Mouse (Mus musculus) MEL-GATA-1-ER (cell line): Measurements from ENCODE around the gene Olfr1388.
"Not testable (repeated sequence)": the region's sequence is repeated elsewhere in the genome, so short reads cannot be mapped to it uniquely, and the experiment has no call there.

ENCODE experiments used
- DNase-seq: peaks from one replicate; pipeline ENCODE4 v3.0.0-alpha.2; 2012; ENCODE audit warnings: low read depth; ENCODE audit errors: extremely low read depth

Olfr1388 gene

GRCm38 (mm10) chr11:49436411-49436810 is at the start of gene Olfr1388:
TSS of gene Olfr1388 (plus strand) at chr11:49436624.
- no peak for DNase-seq

DNA sequence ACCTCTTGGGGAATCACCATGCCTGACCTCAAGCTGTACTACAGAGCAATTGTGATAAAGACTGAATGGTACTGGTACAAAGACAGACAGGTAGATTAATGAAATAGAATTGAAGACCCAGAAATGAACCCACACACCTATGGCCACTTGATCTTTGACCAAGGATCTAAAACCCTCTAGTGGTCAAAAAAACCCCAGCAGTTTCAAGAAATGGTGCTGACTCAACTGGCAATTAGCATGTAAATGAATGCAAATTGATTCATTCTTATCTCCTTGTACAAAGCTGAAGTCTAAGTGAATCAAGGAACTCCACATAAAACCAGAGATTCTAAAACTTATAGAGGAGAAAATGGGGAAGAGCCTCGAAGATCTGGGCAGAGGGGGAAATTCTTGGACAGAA is 43.7 kb upstream of the Olfr1388 start:
- DNase-seq: not testable (repeated sequence)

- no peak for DNase-seq
Observed at GRCm38 (mm10) chr11:49406784-49407183, 29.6 kb upstream of the Olfr1388 start.

GRCm38 (mm10) chr11:49410540-49410939 is 25.9 kb upstream of the Olfr1388 start:
- peak; percentile 34 for DNase-seq

- no peak for DNase-seq
Observed at GRCm38 (mm10) chr11:49422767-49423166, 13.7 kb upstream of the Olfr1388 start, which contains the start of gene Olfr1389. TSS of gene Olfr1389 (plus strand) at chr11:49423067.

- no peak for DNase-seq
Observed at GRCm38 (mm10) chr11:49425257-49425927, 11.0 kb upstream of the Olfr1388 start.

GRCm38 (mm10) chr11:49429641-49430040 is 6.8 kb upstream of the Olfr1388 start:
- no peak for DNase-seq

DNA sequence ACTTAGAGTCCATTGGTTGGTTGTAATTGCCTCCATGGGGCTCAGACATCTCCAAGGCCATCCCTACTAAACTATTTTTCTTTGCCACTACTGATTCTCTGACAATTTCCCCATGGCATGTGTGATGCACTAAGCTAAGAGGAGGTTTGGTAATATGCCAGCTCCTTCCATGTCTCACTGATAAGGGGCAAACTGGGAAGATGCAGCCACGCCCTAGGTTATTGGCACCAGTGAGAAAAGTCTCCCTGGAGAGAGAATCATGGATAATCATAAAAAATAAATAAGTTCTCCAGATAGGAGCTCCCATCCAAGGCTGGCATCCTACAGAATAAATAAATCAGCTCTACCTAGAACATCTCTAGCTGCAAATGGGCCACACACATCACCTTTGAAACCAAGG is 18.6 kb downstream of the Olfr1388 start, which contains the start of gene Olfr1387:
TSS of gene Olfr1387 (plus strand) at position 301 of the 400 bp plus-strand sequence.
- no peak for DNase-seq

DNA sequence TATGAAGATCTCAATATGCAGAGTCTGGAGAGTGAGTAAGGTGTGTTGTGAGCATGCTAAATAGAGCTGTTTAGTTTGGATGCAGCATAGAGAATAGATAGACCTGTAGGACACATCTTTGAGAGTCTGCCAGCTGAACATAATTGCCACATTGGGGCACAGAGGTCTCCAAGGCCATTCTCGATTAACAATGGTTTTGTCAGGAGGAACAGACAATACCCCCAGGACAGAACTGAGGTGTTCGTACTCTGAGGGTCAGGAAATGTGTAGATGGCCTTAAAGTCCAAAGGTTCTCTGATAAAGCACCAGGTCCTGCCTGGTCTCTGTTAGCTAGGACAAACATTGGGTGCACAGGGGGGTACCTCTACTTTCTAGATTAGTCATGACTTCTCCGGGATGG is 28.3 kb downstream of the Olfr1388 start, which contains the start of gene Olfr1386:
TSS of gene Olfr1386 (plus strand) at position 301 of the 400 bp plus-strand sequence.
- not testable (repeated sequence) for DNase-seq

DNA sequence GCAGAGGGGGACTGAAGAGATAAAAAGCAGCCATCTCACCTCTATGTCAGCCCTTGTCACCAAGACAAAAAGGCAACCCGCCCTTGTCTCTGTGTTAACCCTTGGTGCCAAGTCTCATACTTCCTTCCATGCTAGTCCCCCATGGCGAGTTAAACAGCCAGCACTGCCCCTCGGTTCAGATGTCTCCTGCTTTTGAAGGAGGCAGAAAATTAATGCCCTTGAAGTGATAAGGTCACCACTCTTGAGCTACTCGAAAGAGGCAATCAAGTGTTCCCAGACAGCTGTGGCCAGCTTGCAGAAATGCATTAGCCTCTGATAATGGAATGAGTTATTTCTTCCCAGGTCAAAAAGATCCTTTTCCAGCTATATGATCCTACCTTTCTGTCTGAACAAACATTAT is 49.5 kb downstream of the Olfr1388 start:
- no peak for DNase-seq

DNA sequence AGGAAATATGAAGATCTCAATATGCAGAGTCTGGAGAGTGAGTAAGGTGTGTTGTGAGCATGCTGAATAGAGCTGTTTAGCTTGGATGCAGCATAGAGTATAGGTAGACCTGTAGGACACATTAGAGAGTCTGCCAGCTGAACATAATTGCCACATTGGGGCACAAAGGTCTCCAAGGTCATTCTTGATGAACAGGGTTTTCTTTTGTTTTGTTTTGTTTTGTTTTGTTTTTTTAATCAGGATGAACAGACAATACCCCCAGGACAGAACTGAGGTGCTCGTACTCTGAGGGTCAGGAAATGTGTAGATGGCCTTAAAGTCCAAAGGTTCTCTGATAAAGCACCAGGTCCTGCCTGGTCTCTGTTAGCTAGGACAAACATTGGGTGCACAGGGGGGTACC is 52.3 kb downstream of the Olfr1388 start, which contains the start of gene Olfr1385:
TSS of gene Olfr1385 (plus strand) at position 301 of the 400 bp plus-strand sequence.
- DNase-seq: not testable (repeated sequence)
